Mouse (Mus musculus): Measurements from ENCODE around the gene Zfp839.

DNA sequence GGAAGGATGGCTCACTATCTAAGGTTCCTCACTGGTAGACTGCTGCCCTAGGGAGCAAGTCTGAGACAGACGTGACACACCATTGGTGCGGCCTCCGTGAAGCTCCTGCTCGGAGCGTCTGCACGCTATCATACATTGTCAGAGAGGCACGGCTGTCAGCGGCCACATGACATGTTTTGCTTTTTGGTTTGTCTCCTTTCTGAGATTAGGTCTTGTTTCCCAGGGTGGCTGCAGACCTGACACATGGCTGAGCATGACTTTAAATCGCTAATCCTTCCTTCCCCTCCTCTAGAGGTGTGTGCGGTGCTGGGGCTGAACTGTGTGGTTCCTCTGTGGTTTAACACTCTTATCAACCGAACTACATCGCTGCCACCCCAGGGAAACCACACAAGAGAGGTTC is 1.4 kb downstream of the Zfp839 start:
- TF ChIP-seq CTCF (IDR thresholded peaks at IDR 0.05; ENCODE audit: low read depth) (no peak), EP300 (IDR thresholded peaks at IDR 0.05; ENCODE audit: low read depth) (no peak)

Measured in liver, embryonic 14.5 days (tissue).